Mouse (Mus musculus): ENCODE data around the gene Arr3. TPM values are rescaled to one million over a fixed set of nuclear protein-coding genes. Genes with fewer than 3 reads are reported as not detected.
A peak's percentile ranks its signal among the peaks of the same experiment; 100 is the strongest.

Gene Arr3
- 1.2 and 1.3 TPM in 2 replicates for polyA plus RNA-seq (2015; fragmentation: Nextera tagmentation; extraction: Ambion mirVana)

GRCm38 (mm10) chrX:100605314-100605713 is at the start of gene Arr3:
Arr3 (plus strand) TSS chrX:100605497.
- no peaks in the 10 kb centered on the region for H3K36me3 ChIP-seq (ENCODE audit: control insufficient read depth, insufficient read depth)
- 0 out of 2 replicates have a peak, but pooled peaks cover 2% of the 10 kb centered on the region for H3K4me1 ChIP-seq (ENCODE audit: control insufficient read depth, insufficient read depth, low read length)
- H3K4me3 ChIP-seq (ENCODE audit: low read length), result no peak within 1 kb of the TSS
- no peak within 1 kb of the TSS for H3K27ac ChIP-seq (ENCODE audit: low read length)
- no peak for ATAC-seq (replicated peaks; ENCODE audit: extremely low read depth, insufficient read depth, low FRiP score)
- no peaks in the 10 kb centered on the region for H3K27me3 ChIP-seq (ENCODE audit: control insufficient read depth, insufficient read depth, low read length)
- no peaks in the 10 kb centered on the region for H3K9me3 ChIP-seq (replicated peaks; ENCODE audit: control insufficient read depth, low read length)
- no peak within 1 kb of the TSS for H3K9ac ChIP-seq (ENCODE audit: low read length)
- WGBS, result 46% methylated on average over 1 of the region's 1 CpGs
- no peak within 1 kb of the TSS for H3K4me2 ChIP-seq (ENCODE audit: low read depth, low read length)

- H3K4me1 ChIP-seq (ENCODE audit: control insufficient read depth, insufficient read depth, low read length), result no peaks in the 10 kb centered on the region
- WGBS, result 63% methylated on average over 3 of the region's 3 CpGs
- H3K9me3 ChIP-seq (replicated peaks; ENCODE audit: control insufficient read depth, low read length), result no peaks in the 10 kb centered on the region
- H3K4me2 ChIP-seq (ENCODE audit: low read depth, low read length), result no peak overlapping the region
- no peaks in the 10 kb centered on the region for H3K36me3 ChIP-seq (ENCODE audit: control insufficient read depth, insufficient read depth)
- no peak overlapping the region for H3K9ac ChIP-seq (ENCODE audit: low read length)
- no peak for ATAC-seq (replicated peaks; ENCODE audit: extremely low read depth, insufficient read depth, low FRiP score)
- no peak overlapping the region for H3K27ac ChIP-seq (ENCODE audit: low read length)
- 0 out of 2 replicates have a peak, but pooled peaks cover 2% of the 10 kb centered on the region for H3K27me3 ChIP-seq (ENCODE audit: control insufficient read depth, insufficient read depth, low read length)
- no peak overlapping the region for H3K4me3 ChIP-seq (ENCODE audit: low read length)
These were observed 49.3 kb upstream of the Arr3 start for GRCm38 (mm10) chrX:100556026-100556425.

GRCm38 (mm10) chrX:100565696-100566095 is 39.6 kb upstream of the Arr3 start:
- 82% methylated on average over 3 of the region's 3 CpGs for WGBS
- no peaks in the 10 kb centered on the region for H3K4me1 ChIP-seq (ENCODE audit: control insufficient read depth, insufficient read depth, low read length)
- H3K9ac ChIP-seq (ENCODE audit: low read length), result no peak overlapping the region
- no peak overlapping the region for H3K27ac ChIP-seq (ENCODE audit: low read length)
- no peaks in the 10 kb centered on the region for H3K9me3 ChIP-seq (replicated peaks; ENCODE audit: control insufficient read depth, low read length)
- no peak for ATAC-seq (replicated peaks; ENCODE audit: extremely low read depth, insufficient read depth, low FRiP score)
- no peaks in the 10 kb centered on the region for H3K36me3 ChIP-seq (ENCODE audit: control insufficient read depth, insufficient read depth)
- H3K4me3 ChIP-seq (ENCODE audit: low read length), result no peak overlapping the region
- H3K4me2 ChIP-seq (ENCODE audit: low read depth, low read length), result no peak overlapping the region
- no peaks in the 10 kb centered on the region for H3K27me3 ChIP-seq (ENCODE audit: control insufficient read depth, insufficient read depth, low read length)

GRCm38 (mm10) chrX:100571951-100572350 is 33.3 kb upstream of the Arr3 start, which contains the start of gene Awat1:
Awat1 (plus strand) TSS chrX:100572251.
- Histone ChIP-seq H3K4me2 (ENCODE audit: low read depth, low read length) (no peak within 1 kb of the TSS), H3K36me3 (ENCODE audit: control insufficient read depth, insufficient read depth) (no peaks in the 10 kb centered on the region), H3K9me3 (replicated peaks; ENCODE audit: control insufficient read depth, low read length) (no peaks in the 10 kb centered on the region), H3K4me1 (ENCODE audit: control insufficient read depth, insufficient read depth, low read length) (no peaks in the 10 kb centered on the region), H3K27ac (ENCODE audit: low read length) (no peak within 1 kb of the TSS), H3K9ac (ENCODE audit: low read length) (no peak within 1 kb of the TSS), H3K4me3 (ENCODE audit: low read length) (no peak within 1 kb of the TSS), H3K27me3 (ENCODE audit: control insufficient read depth, insufficient read depth, low read length) (no peaks in the 10 kb centered on the region; the same call in 1 of the 2 replicates)
- WGBS, result 100% methylated on average over 1 of the region's 1 CpGs
- ATAC-seq (replicated peaks; ENCODE audit: extremely low read depth, insufficient read depth, low FRiP score), result no peak

- no peak within 1 kb of the TSS for H3K4me3 ChIP-seq (ENCODE audit: low read length)
- H3K36me3 ChIP-seq (ENCODE audit: control insufficient read depth, insufficient read depth), result no peaks in the 10 kb centered on the region
- H3K9ac ChIP-seq (ENCODE audit: low read length), result no peak within 1 kb of the TSS
- H3K27ac ChIP-seq (ENCODE audit: low read length), result no peak within 1 kb of the TSS
- 49% methylated on average over 4 of the region's 4 CpGs for WGBS
- ATAC-seq (replicated peaks; ENCODE audit: extremely low read depth, insufficient read depth, low FRiP score), result no peak
- H3K4me2 ChIP-seq (ENCODE audit: low read depth, low read length), result no peak within 1 kb of the TSS
- H3K27me3 ChIP-seq (ENCODE audit: control insufficient read depth, insufficient read depth, low read length), result peaks cover 2% of the 10 kb centered on the region; the same call in 1 of the 2 replicates
- H3K4me1 ChIP-seq (ENCODE audit: control insufficient read depth, insufficient read depth, low read length), result no peaks in the 10 kb centered on the region
- H3K9me3 ChIP-seq (replicated peaks; ENCODE audit: control insufficient read depth, low read length), result no peaks in the 10 kb centered on the region
These were observed 10.5 kb upstream of the Arr3 start, which contains the start of gene P2ry4 for GRCm38 (mm10) chrX:100594791-100595190. P2ry4 (minus strand) TSS chrX:100594869.

- Histone ChIP-seq H3K27ac (ENCODE audit: low read length) (no peak overlapping the region), H3K4me3 (ENCODE audit: low read length) (no peak overlapping the region), H3K4me1 (ENCODE audit: control insufficient read depth, insufficient read depth, low read length) (no peaks in the 10 kb centered on the region), H3K4me2 (ENCODE audit: low read depth, low read length) (no peak overlapping the region), H3K9me3 (replicated peaks; ENCODE audit: control insufficient read depth, low read length) (no peaks in the 10 kb centered on the region), H3K27me3 (ENCODE audit: control insufficient read depth, insufficient read depth, low read length) (no peaks in the 10 kb centered on the region; the same call in 1 of the 2 replicates), H3K9ac (ENCODE audit: low read length) (no peak overlapping the region), H3K36me3 (ENCODE audit: control insufficient read depth, insufficient read depth) (no peaks in the 10 kb centered on the region)
- 0 out of 2 replicates have a peak, but pooled peaks have one; percentile 4 for ATAC-seq (replicated peaks; ENCODE audit: extremely low read depth, insufficient read depth, low FRiP score)
- 19% methylated on average over 5 of the region's 5 CpGs for WGBS
These were observed 7.9 kb upstream of the Arr3 start for GRCm38 (mm10) chrX:100597439-100597838.

- Histone ChIP-seq H3K9me3 (replicated peaks; ENCODE audit: control insufficient read depth, low read length) (no peaks in the 10 kb centered on the region), H3K4me1 (ENCODE audit: control insufficient read depth, insufficient read depth, low read length) (no peaks in the 10 kb centered on the region), H3K4me3 (ENCODE audit: low read length) (no peak overlapping the region), H3K27ac (ENCODE audit: low read length) (no peak overlapping the region), H3K36me3 (ENCODE audit: control insufficient read depth, insufficient read depth) (no peaks in the 10 kb centered on the region), H3K4me2 (ENCODE audit: low read depth, low read length) (no peak overlapping the region), H3K27me3 (ENCODE audit: control insufficient read depth, insufficient read depth, low read length) (no peaks in the 10 kb centered on the region), H3K9ac (ENCODE audit: low read length) (no peak overlapping the region)
- WGBS, result 59% methylated on average over 4 of the region's 4 CpGs
- ATAC-seq (replicated peaks; ENCODE audit: extremely low read depth, insufficient read depth, low FRiP score), result no peak
These were observed 5.5 kb upstream of the Arr3 start for GRCm38 (mm10) chrX:100599755-100600154.

GRCm38 (mm10) chrX:100618488-100618887 is 13.2 kb downstream of the Arr3 start:
- no peaks in the 10 kb centered on the region for H3K4me1 ChIP-seq (ENCODE audit: control insufficient read depth, insufficient read depth, low read length)
- no peaks in the 10 kb centered on the region for H3K9me3 ChIP-seq (replicated peaks; ENCODE audit: control insufficient read depth, low read length)
- H3K4me3 ChIP-seq (ENCODE audit: low read length), result no peak overlapping the region
- no peak overlapping the region for H3K9ac ChIP-seq (ENCODE audit: low read length)
- WGBS, result 61% methylated on average over 3 of the region's 3 CpGs
- peaks cover 6% of the 10 kb centered on the region; the same call in 1 of the 2 replicates for H3K36me3 ChIP-seq (ENCODE audit: control insufficient read depth, insufficient read depth)
- no peak overlapping the region for H3K27ac ChIP-seq (ENCODE audit: low read length)
- H3K4me2 ChIP-seq (ENCODE audit: low read depth, low read length), result no peak overlapping the region
- ATAC-seq (replicated peaks; ENCODE audit: extremely low read depth, insufficient read depth, low FRiP score), result no peak
- 0 out of 2 replicates have a peak, but pooled peaks cover 3% of the 10 kb centered on the region for H3K27me3 ChIP-seq (ENCODE audit: control insufficient read depth, insufficient read depth, low read length)

- H3K4me3 ChIP-seq (ENCODE audit: low read length), result no peak overlapping the region
- 0 out of 2 replicates have a peak, but pooled peaks cover 3% of the 10 kb centered on the region for H3K27me3 ChIP-seq (ENCODE audit: control insufficient read depth, insufficient read depth, low read length)
- H3K4me1 ChIP-seq (ENCODE audit: control insufficient read depth, insufficient read depth, low read length), result peaks cover 3% of the 10 kb centered on the region
- 64% methylated on average over 2 of the region's 2 CpGs for WGBS
- ATAC-seq (replicated peaks; ENCODE audit: extremely low read depth, insufficient read depth, low FRiP score), result no peak
- peaks cover 6% of the 10 kb centered on the region; the same call in 1 of the 2 replicates for H3K36me3 ChIP-seq (ENCODE audit: control insufficient read depth, insufficient read depth)
- H3K4me2 ChIP-seq (ENCODE audit: low read depth, low read length), result no peak overlapping the region
- no peak overlapping the region for H3K9ac ChIP-seq (ENCODE audit: low read length)
- H3K27ac ChIP-seq (ENCODE audit: low read length), result no peak overlapping the region
- H3K9me3 ChIP-seq (replicated peaks; ENCODE audit: control insufficient read depth, low read length), result no peaks in the 10 kb centered on the region
These were observed 16.1 kb downstream of the Arr3 start for GRCm38 (mm10) chrX:100621366-100621765.

Data from heart, embryonic 16.5 days (tissue).